Mouse (Mus musculus) lung, adult 18-20 months (tissue): ENCODE measurements around the gene Ryr2.

Experiments used
- DNase-seq, 2 experiments: peaks; one replicate each; pipeline ENCODE4 v3.0.0; 2022; ENCODE audit warnings: mixed read lengths in 2 of 2

Ryr2 gene

GRCm38 (mm10) chr13:11869486-11869885, 237.3 kb downstream of the Ryr2 start:
- no peak for DNase-seq

- DNase-seq = no peak
Measured at GRCm38 (mm10) chr13:11868979-11869378, 237.8 kb downstream of the Ryr2 start.

- no peak for DNase-seq
Measured at GRCm38 (mm10) chr13:11868056-11868455, 238.7 kb downstream of the Ryr2 start.

GRCm38 (mm10) chr13:11865261-11865660, 241.5 kb downstream of the Ryr2 start:
- DNase-seq = no peak

GRCm38 (mm10) chr13:11851691-11852090, 255.1 kb downstream of the Ryr2 start:
- peak; percentile 15 to 46 for DNase-seq

GRCm38 (mm10) chr13:11843889-11844288, 262.9 kb downstream of the Ryr2 start:
- no peak for DNase-seq

- no peak for DNase-seq
Measured at GRCm38 (mm10) chr13:11837870-11838269, 268.9 kb downstream of the Ryr2 start.

- DNase-seq = no peak
Measured at GRCm38 (mm10) chr13:11837152-11837551, 269.6 kb downstream of the Ryr2 start.

- no peak for DNase-seq
Measured at GRCm38 (mm10) chr13:11836304-11837078, 270.3 kb downstream of the Ryr2 start.

GRCm38 (mm10) chr13:11831210-11831609, 275.5 kb downstream of the Ryr2 start:
- DNase-seq = no peak

GRCm38 (mm10) chr13:11825563-11826226, 281.1 kb downstream of the Ryr2 start:
- DNase-seq = no peak

- no peak for DNase-seq
Measured at GRCm38 (mm10) chr13:11818723-11819122, 288.0 kb downstream of the Ryr2 start.

GRCm38 (mm10) chr13:11809365-11809764, 297.4 kb downstream of the Ryr2 start:
- peak in 1 of 2 experiments; percentile 24 for DNase-seq

GRCm38 (mm10) chr13:11792536-11792935, 314.2 kb downstream of the Ryr2 start:
- no peak for DNase-seq

- no peak for DNase-seq
Measured at GRCm38 (mm10) chr13:11790536-11790935, 316.2 kb downstream of the Ryr2 start.

GRCm38 (mm10) chr13:11782411-11783155, 324.2 kb downstream of the Ryr2 start:
- DNase-seq = no peak

GRCm38 (mm10) chr13:11781065-11781464, 325.7 kb downstream of the Ryr2 start:
- DNase-seq = no peak

- no peak for DNase-seq
Measured at GRCm38 (mm10) chr13:11777726-11778125, 329.0 kb downstream of the Ryr2 start.

- DNase-seq = peak in 1 of 2 experiments; percentile 17
Measured at GRCm38 (mm10) chr13:11772173-11772572, 334.6 kb downstream of the Ryr2 start.

- DNase-seq = no peak
Measured at GRCm38 (mm10) chr13:11766899-11767298, 339.8 kb downstream of the Ryr2 start.

- DNase-seq = no peak
Measured at GRCm38 (mm10) chr13:11763925-11764324, 342.8 kb downstream of the Ryr2 start.

- peak in 1 of 2 experiments; percentile 6 for DNase-seq
Measured at GRCm38 (mm10) chr13:11763104-11763503, 343.6 kb downstream of the Ryr2 start.

- DNase-seq = no peak
Measured at GRCm38 (mm10) chr13:11757894-11758293, 348.9 kb downstream of the Ryr2 start.

- no peak for DNase-seq
Measured at GRCm38 (mm10) chr13:11745479-11745878, 361.3 kb downstream of the Ryr2 start.
